Mouse (Mus musculus) cerebellum, adult 11-12 months (tissue): Measurements from ENCODE around the gene Ccdc149.

Source experiments
- DNase-seq: peaks from one replicate; pipeline ENCODE4 v3.0.0; 2022

Gene Ccdc149

DNA sequence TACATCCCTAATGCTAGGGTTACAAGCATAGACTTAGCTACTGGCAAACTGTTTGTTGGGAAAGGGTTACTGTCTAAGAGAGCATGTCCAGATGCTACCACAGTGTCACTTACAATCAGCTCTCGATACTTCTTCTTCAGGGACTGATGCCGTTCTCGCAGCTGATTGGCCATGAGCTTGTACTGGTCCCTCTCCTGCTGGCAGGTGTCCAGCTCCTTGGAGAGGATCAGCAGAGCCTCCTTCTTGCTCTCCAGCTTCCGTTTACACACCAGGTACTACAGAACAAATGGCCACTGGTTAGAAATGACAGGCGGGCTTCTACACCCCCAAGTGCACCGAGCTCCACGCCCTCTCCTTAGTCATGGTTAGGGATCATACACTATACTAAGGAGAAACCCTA is 32.4 kb downstream of the Ccdc149 start:
- DNase-seq, result no peak

DNA sequence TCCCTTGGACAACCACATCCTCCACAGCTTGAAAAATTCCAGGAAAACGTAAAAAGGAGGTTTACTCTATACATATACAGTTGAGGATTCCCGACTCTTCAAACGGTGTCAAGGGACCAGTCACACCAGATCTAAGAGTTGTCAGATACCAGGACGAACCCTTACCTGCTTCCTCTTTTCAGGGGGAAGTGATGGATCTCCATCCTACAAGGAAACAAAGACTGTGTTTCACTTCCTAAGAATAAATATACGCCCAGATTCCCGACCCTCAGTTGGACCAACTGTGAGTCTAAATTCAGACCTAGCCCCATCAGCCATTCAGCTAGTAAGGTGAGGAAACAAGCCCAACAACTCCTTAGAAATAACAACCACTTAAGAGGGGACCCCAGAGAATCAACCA is 35.8 kb downstream of the Ccdc149 start:
- DNase-seq, result no peak

DNA sequence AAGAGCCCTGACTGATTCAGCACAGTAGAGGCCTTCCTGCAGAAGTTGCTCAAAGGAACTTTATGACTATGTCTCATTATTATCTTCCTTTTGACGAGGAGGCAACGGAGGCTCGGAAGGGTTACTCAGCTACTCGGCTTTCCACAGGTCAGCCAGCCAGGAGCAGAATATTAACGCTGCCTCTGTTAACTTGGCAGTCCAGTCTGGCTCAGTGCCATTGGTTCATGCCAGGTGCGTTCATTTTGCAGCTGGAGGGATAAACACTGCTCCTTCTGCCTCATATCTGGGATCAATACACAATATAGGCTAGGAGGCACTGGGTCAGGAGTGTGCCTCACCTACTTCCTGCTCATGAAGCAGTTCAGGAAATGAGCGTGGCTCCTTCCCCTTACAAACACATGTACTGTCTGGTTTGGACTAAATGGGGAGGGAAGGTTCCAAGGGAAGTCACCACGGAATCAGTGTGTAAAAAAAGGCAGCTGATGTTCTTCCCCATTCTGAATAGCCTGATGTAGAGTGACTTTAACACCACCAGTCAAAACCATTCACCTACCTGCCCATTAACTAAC is 40.0 kb downstream of the Ccdc149 start:
- DNase-seq, result no peak

DNA sequence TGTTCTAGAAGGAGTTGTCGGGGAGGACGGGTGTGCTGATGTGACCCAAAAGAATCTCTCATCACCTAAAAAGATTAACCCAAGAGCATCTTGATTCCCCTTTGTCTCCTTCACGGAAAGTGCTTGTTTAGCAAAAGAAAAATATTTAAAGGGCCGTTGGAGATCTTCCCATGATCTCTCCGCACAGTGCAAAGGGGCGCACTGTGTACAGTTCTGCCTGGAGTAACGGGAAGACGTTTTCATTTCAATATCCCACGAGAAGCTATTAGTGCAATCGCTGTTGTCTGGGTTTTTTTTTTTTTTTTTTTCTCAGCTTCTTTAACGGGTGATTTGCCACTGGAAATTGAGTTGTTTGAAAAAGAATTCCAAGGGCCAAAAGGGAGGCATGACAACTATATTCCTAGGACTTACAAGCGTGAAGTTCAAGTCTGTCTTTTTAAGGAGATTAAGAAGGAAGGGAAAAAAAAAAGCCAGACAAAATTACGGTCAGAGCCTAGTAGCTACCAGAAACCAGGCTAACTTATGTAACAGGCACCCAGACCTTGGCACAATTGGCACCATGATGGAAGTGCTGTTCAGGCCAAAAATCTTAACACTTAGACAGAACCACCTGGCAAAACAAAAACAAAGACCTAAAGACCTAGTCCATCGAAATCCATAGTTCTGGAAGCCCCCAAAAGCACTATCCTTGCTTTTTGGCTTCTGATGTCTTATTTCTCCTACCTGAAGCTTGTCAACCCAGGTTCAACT is 41.4 kb downstream of the Ccdc149 start:
- DNase-seq, result no peak

DNA sequence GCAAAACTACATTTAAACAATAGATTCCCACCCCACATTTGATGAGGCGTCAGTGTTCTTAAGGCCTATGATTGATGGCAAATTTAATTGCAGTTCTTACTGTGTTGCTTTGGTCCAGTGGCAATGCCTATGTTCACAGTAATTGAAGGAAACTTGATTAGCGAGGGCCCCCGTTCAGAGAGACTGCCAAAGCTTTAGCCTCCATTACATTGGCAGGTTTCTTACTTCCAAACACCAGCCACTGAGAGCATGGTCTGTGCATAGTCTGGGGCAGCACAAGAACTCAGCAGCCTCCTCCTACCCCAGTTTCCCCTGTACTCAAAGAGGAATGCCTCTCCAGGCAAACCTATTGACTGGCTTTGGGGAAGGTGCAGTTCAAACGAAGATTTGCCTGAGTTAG is 42.7 kb downstream of the Ccdc149 start:
- no peak for DNase-seq

DNA sequence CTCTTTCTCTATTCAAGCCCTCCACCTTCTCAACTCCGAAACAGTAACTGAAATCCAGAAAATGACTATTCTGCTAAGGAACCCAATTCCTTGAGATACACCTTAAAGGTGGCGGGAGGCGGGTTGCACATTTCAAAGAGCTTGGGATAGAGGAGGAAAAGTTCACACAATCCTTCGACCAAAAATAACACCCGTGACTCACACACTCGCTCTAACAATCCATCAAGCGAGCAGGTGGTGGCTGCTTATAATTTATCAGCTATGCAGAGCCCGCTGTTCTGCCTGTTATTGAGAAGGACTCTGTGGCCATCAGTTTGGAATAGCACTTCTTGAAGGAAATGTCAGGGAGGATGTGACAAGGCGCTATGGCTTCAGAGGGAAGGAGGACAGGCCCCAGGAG is 45.5 kb downstream of the Ccdc149 start:
- no peak for DNase-seq

DNA sequence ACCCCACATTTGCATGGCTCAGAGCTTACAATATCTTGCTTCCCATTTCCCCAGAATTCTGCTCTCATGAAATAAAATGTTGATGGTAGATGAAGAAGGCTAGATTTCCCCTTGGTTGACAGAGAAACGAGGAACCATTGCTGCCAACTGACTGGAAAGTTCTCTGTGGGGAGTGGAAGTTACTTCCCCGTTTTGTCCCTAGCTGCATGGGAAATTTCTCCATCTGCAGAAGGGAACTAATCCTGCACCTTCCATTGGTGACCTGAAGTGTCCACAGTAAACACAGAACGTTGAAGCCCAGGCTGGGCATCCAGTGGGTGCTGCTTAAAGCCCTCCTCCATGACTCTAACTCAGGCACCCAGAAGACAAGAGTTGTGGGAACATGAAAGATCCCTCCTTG is 47.4 kb downstream of the Ccdc149 start:
- DNase-seq, result no peak

DNA sequence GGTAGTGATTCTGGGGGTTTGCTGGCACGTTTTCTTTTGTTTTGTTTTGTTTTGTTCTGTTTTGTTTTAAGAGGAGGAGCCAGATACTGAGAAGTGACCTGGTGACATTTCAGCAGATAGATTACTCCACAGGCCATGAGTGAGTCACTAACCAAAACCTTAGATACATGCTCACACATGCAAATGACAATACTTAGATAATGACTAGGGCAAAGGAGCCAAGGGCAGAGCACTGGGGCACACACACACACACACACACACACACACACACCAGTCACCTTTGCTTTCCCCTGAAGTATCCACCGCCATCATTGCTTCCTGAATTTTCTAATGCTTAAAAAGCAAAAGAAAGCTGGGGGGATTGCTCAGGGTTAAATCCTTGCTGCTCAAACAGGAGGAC is 54.8 kb downstream of the Ccdc149 start:
- no peak for DNase-seq

DNA sequence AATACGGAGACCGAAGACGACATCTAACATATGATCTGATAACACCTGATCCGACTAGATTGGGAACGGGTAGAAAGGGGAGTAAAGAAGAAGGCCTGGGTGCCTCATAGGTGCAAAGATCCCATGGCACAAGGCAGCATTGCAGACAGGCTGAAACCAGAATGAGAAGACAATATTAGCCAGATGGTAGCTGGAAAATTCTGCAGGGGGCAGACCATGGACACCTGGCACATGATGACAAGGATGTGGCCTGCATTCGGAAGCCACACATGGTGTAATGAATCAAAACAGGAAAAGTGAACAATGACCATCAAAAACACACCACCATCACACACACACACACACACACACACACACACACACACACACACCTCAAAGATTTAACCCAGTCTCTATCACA is 55.4 kb downstream of the Ccdc149 start:
- DNase-seq, result peak; percentile 69

DNA sequence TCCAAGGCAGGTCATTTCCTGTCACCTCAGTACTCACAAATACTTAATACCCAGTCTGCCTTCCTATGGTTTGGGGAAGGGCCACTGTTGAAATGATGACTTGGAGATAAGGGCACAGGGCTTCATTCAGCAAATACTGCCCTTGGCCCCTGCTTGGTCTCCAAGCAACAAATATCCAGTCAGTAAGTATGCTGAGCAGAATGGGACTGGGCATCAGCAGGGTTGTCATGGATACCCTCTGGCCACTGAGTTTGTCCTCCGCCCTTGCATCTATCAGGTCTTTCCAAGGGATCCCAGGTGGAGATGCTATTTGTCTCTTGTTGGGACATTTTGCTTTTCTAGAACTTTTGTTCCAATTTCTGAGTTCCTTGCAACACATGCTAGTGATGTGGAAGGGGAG is 56.1 kb downstream of the Ccdc149 start:
- DNase-seq, result no peak

DNA sequence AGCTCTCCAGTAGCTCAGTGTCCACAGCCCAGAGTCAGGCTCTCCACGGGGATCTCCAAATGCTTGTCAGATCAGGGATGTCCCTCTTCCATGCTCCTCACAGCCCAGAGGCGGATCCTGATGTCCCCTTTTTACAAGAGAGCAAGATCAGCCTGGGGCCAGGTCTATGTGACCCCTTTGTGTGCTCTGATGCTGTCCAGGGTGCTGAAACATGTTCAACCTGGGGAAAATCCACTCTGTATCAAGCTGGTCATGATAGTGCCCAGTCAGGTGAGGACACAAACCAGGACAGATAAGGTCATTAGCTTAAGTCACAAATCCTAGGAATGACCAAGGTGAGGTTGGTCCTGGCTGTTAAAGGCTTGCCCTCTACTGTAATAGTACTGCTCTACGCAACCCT is 59.8 kb downstream of the Ccdc149 start:
- DNase-seq, result no peak

DNA sequence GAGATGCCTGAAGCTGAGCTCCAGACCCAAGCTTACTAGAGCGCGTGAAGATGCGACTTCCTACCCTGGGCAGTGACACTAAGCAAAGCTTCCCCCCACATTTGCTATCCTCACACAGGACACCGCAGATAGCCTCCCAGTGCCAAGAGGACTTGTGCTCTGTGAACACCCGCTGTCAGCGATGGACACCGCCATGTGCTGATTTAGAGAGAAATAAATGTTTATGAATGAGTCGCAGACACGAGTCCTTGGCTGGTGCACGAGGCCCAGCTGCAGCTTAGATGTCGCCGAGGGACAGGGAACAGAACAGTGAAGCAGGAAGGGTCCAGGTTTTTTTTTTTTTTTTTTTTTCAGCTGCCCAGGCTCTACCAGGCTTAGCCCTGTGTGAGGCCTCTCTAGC is 61.1 kb downstream of the Ccdc149 start:
- peak; percentile 37 for DNase-seq

DNA sequence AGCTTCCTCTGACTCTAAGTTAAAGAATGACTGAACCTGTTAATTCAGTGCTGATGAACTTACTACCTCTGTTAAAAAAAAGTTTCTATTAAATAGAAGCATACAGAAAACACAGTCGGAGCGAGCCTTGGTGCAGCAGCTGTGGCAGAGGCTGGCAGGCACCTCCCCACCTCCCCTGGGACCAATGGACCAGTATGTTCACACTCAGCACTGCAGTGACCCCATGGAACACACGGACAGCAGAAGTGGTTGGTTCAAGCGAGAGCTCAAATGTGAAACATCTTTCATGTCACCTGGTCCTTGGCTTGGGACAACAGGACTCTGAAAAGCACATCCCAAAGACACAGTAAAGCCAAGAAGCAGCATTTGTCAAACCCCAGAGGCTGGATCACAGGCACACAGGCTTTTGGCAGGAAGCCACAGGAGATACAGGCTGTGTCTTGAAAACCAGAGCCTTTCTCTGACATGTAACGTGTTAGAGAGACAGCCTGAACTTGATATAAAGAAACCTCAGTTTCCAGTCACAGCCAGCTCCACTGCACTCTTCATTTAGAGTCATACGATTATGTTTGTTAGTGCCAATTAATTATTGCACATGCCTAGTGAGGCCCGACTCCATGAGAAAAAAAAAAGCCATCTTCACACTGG is 62.5 kb downstream of the Ccdc149 start:
- peak; percentile 31 for DNase-seq

DNA sequence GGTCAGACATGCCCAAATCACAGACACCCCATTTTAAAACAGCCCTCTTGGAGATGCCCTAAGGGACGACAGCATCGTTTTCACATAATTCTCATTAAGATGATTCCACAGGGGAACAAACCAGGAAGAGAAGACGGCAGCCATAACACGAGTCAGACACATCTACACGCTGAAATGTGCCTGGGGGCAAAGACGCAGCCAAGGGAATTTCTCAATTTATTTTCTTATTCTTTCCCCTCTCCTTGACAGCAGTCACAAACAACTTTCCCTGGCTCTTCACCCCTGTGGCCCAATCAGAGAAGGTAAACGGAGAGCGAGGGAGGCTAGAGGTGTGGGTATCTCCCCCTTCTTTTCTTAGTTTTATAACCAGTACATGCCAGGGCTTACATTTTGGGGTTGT is 66.9 kb downstream of the Ccdc149 start:
- DNase-seq, result no peak

DNA sequence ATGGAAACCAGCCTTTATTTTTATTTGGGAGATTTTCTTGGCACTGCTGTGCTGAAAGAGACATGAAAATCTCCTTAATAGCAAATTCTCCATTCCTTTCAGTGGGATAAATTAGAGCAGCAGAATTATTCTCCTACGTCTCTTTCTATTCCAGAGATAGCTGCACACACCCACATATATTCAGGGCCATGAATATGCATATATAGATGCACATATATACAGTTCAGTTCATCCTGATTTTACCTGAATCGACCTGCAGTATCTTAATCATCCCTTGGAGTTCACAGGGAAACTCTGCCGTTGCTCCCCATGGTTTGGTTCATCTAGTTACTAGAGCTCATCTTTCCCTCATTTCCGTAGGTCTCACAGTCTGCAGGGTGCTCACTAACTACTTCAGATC is 77.6 kb downstream of the Ccdc149 start:
- DNase-seq, result no peak

DNA sequence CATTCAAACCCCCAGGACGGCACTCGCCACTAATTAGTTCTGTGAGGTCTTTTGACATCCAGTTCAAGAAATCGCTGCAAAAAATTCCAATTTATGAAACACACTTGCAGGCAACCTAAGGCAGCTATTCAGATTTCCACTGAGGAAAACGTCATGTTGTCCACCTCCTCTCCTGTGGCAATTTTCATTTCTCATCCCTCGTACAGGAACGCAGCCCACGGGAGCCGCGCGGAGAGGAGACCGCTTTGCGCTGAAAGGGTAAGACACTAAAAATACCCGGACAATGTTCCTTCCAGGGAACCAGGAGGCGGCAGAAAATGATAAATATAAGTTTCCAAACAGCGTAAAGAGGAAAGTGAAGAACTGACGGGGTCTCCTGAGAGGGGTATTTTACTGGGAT is 79.8 kb downstream of the Ccdc149 start:
- DNase-seq, result no peak

DNA sequence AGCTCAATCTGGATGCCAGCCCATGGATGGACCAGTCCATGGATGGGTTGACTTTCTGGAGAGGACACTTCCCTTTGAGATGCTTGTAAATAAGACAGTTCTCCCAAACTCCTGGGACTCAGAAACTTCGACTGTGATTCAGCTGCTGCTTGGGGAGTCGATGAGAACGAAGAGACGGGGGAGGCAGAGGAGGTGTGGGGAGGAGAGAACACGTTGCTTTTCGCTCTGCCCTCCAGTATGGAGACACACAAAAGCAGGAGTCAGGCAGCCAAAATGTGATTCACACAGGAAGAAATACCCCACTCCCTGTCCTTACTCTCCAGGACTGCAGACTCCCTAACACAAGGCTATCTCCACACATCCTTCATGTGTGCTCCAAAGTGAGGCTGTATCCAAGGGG is 80.9 kb downstream of the Ccdc149 start:
- DNase-seq, result no peak

DNA sequence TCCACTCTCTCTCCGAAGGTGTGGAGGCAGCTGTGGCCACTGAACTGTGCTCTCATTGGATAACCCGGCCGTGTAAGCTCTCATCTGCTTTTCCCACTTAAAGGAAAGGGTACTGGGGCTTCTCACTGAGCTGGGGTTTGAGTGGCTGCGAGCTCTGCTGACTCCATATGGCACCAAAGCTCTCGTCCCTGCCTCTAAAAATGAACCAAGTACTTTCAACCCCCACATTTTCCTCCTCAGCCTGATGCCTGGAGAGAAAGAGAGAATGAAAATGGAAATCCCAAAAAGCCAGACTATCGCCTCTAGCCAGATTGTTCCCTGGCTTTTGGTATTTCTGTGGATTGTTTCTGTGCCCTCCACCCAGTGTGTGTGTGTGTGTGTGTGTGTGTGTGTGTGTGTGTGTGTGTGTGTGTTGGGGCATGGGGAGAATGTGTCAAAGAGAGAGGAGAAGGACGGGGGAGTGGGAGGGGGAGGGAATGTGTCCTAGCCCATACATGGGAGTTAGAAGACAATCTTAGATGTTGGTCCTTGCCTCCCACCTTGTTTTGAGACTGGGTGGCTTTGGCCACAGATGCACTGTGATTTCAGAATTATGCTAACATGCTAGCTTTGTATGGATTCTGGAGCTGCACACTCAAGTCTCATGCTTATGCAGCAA is 83.1 kb downstream of the Ccdc149 start:
- DNase-seq, result no peak

DNA sequence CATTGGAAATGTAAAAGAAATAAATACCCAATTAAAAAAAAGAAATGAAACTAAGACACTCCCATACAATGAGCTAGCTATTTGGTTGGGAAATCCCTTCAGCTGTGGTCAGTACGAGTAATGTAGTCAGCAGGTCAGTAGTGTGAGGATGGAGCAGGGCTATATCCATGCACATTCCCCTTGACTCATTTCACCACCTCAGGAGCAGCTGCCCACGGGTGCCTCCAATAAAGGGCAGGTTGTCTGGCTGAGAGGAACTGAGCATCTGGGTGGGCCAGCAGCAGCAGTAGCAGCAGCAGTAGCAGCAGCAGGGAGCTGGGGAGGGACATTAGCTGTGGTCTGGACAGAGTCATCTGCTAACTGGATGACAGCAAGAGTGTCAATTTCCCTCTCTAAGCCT is 85.3 kb downstream of the Ccdc149 start:
- DNase-seq, result no peak

DNA sequence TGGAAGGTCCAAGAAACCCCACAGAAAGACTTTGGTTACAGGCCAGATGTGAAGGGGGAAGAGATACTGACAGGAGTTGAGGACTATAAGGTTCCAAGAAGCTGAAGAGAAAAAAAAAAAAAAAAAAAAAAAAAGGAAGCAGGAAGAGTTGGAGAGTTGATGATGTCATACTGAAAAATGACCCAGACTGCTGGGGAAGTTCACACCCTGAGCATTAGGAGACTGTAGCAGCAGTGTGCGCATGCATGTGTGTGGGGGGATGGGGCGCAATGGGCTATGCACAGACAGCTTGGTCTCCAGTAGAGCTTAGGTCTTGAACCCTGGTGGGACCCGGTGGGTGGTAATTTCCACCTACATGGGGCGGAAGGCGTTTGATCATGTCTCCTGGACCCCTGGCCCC is 87.6 kb downstream of the Ccdc149 start:
- no peak for DNase-seq

DNA sequence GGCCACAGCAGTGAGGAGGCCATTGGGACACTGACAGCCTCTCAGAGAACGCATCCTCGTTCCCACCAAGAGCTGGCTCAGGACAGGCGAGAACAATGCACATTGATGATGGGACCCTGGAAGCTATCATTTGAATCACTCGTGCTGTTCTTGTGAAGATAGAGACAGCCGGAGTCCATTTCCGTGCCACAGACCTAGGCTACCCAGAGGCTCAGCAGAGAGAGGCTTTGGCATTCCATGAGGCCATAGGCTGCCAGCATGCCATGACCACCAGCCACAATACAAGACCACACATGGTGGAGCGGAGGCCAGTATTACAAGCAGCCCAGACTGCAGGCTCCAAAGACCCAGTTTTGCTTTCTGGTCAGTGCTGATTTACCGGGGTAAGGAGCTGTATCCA is 88.5 kb downstream of the Ccdc149 start:
- DNase-seq, result no peak

DNA sequence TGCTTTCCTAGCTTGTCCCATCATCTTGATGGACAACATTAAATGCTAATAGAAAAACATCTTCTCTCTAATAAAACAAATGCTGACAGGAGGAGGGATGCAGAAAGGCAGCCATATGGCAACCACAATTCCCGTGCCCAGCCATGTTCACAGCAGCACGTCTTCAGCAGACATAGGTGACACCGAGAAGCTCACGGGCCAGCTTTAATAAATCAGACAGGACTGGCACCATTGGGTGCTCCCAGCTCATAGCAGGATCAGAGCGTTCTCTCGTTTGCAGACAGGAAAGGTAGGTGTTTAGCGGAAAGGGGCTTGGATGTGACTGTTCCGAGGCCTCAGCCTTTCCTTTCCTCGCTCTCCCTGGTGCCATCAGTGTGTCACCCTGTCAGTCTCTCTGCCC is 95.5 kb downstream of the Ccdc149 start:
- DNase-seq, result no peak

DNA sequence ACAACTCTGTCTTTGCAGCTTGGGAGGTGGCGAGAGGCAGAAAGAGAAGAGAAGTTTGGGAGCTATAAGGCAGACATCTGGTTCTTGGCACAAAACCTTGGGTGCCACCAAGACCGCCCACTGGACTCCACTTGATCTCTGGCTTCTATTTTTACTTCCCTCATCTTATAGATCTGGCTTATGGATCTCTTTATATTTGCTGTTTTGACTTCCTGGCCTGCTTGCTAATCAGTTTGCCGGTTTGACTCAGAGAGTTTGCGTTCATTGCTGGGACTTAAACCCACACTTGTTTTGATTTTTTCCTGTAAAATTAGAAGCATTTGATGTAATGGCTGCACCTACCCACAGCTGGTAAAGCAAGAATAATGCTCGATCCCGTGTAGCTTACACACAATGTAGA is 100.4 kb downstream of the Ccdc149 start:
- DNase-seq, result no peak
